Mouse (Mus musculus) neural tube, embryonic 15.5 days (tissue): ENCODE results near the gene Pde4b. TPM values are rescaled to one million over a fixed set of nuclear protein-coding genes. Genes with fewer than 3 reads are reported as not detected.

Experiments
- ATAC-seq: fragments of 200-750 bp; cut with Nextera tagmentation; 2 replicates; pipeline ENCODE4 v1.8.0; 2017; ENCODE audit warnings: mild to moderate bottlenecking, moderate TSS enrichment, moderate library complexity; ENCODE audit not compliant: low FRiP score
- H3K27ac ChIP-seq: fragments of 300-500 bp; sonication (generic); replicated peaks from 2 replicates; pipeline ENCODE4 v1.5.1; 2015; ENCODE audit warnings: mild to moderate bottlenecking, inconsistent platforms
- H3K27me3 ChIP-seq: fragments of 300-500 bp; sonication (generic); replicated peaks from 2 replicates; pipeline ENCODE4 v1.6.1; 2015; ENCODE audit warnings: inconsistent platforms
- H3K36me3 ChIP-seq: fragments of 300-500 bp; sonication (generic); 2 replicates; pipeline ENCODE4 v1.6.1; 2015; ENCODE audit warnings: inconsistent platforms
- H3K4me1 ChIP-seq: fragments of 300-500 bp; sonication (generic); 2 replicates; pipeline ENCODE4 v1.6.1; 2015; ENCODE audit warnings: inconsistent platforms
- H3K4me2 ChIP-seq: fragments of 300-500 bp; sonication (generic); 2 replicates; pipeline ENCODE4 v1.6.1; 2015; ENCODE audit warnings: inconsistent platforms, mild to moderate bottlenecking, moderate library complexity
- H3K4me3 ChIP-seq: fragments of 300-500 bp; sonication (generic); replicated peaks from 2 replicates; pipeline ENCODE4 v1.5.1; 2015; ENCODE audit warnings: mild to moderate bottlenecking, inconsistent platforms
- H3K9ac ChIP-seq: fragments of 300-500 bp; sonication (generic); replicated peaks from 2 replicates; pipeline ENCODE4 v1.6.1; 2015; ENCODE audit warnings: mild to moderate bottlenecking, inconsistent platforms
- H3K9me3 ChIP-seq: fragments of 300-500 bp; sonication (generic); replicated peaks from 2 replicates; pipeline ENCODE4 v1.6.1; 2016; ENCODE audit warnings: inconsistent platforms
- WGBS: fragments of 180-500 bp; shearing (Covaris S2); methylation state at CpG from one replicate; pipeline ENCODE4 v1.1.7; 2015; ENCODE audit warnings: mixed read lengths; 5-methylcytosine and 5-hydroxymethylcytosine counted together
- polyA plus RNA-seq: library from polyadenylated mRNA; unstranded; fragments of >200 nt; fragmentation: Nextera tagmentation; extraction: Ambion mirVana; gene quantifications from 2 replicates; pipeline ENCODE4 v1.2.1, GENCODE M21; 2015

Gene Pde4b
- polyA plus RNA-seq, 1 experiment from 2014 or later = 40.9 TPM

GRCm38 (mm10) chr4:102574666-102575254 is 487.4 kb downstream of the Pde4b start:
- 85% methylated on average over 10 of the region's 10 CpGs for WGBS
- no peak overlapping the region for H3K27ac ChIP-seq
- 0 out of 2 replicates have a peak, but pooled peaks cover 4% of the 10 kb centered on the region for H3K27me3 ChIP-seq
- peaks cover 12% of the 10 kb centered on the region for H3K4me1 ChIP-seq
- H3K36me3 ChIP-seq = no peaks in the 10 kb centered on the region
- H3K9ac ChIP-seq = no peak overlapping the region
- no peak for ATAC-seq
- H3K4me2 ChIP-seq = no peak overlapping the region
- H3K4me3 ChIP-seq = no peak overlapping the region
- no peaks in the 10 kb centered on the region for H3K9me3 ChIP-seq

- H3K4me3 ChIP-seq = no peak overlapping the region
- H3K27ac ChIP-seq = no peak overlapping the region
- 89% methylated on average over 6 of the region's 6 CpGs for WGBS
- H3K9me3 ChIP-seq = no peaks in the 10 kb centered on the region
- no peaks in the 10 kb centered on the region for H3K36me3 ChIP-seq
- H3K4me2 ChIP-seq = no peak overlapping the region
- H3K9ac ChIP-seq = no peak overlapping the region
- no peak for ATAC-seq
- H3K27me3 ChIP-seq = no peaks in the 10 kb centered on the region
- H3K4me1 ChIP-seq = no peaks in the 10 kb centered on the region
Measured at GRCm38 (mm10) chr4:102576109-102576508, 488.8 kb downstream of the Pde4b start.

GRCm38 (mm10) chr4:102577636-102578035 is 490.3 kb downstream of the Pde4b start:
- Histone ChIP-seq H3K4me1 (no peaks in the 10 kb centered on the region), H3K36me3 (no peaks in the 10 kb centered on the region), H3K9ac (no peak overlapping the region), H3K9me3 (no peaks in the 10 kb centered on the region), H3K4me2 (no peak overlapping the region), H3K4me3 (no peak overlapping the region), H3K27ac (no peak overlapping the region), H3K27me3 (no peaks in the 10 kb centered on the region)
- no peak for ATAC-seq
- WGBS = 85% methylated on average over 14 of the region's 14 CpGs

GRCm38 (mm10) chr4:102579051-102579450 is 491.7 kb downstream of the Pde4b start:
- WGBS = 90% methylated on average over 4 of the region's 4 CpGs
- no peak for ATAC-seq
- H3K4me1 ChIP-seq = no peaks in the 10 kb centered on the region
- H3K4me2 ChIP-seq = no peak overlapping the region
- no peak overlapping the region for H3K9ac ChIP-seq
- no peaks in the 10 kb centered on the region for H3K27me3 ChIP-seq
- H3K4me3 ChIP-seq = no peak overlapping the region
- H3K27ac ChIP-seq = no peak overlapping the region
- H3K9me3 ChIP-seq = no peaks in the 10 kb centered on the region
- no peaks in the 10 kb centered on the region for H3K36me3 ChIP-seq

GRCm38 (mm10) chr4:102579746-102580145 is 492.4 kb downstream of the Pde4b start:
- no peaks in the 10 kb centered on the region for H3K36me3 ChIP-seq
- H3K4me3 ChIP-seq = no peak overlapping the region
- H3K9ac ChIP-seq = no peak overlapping the region
- WGBS = 82% methylated on average over 2 of the region's 2 CpGs
- ATAC-seq = no peak
- H3K9me3 ChIP-seq = no peaks in the 10 kb centered on the region
- no peak overlapping the region for H3K27ac ChIP-seq
- no peak overlapping the region for H3K4me2 ChIP-seq
- H3K4me1 ChIP-seq = peaks cover 3% of the 10 kb centered on the region; the same call in 1 of the 2 replicates
- no peaks in the 10 kb centered on the region for H3K27me3 ChIP-seq

GRCm38 (mm10) chr4:102582165-102582749 is 494.9 kb downstream of the Pde4b start:
- Histone ChIP-seq H3K27ac (no peak overlapping the region), H3K9me3 (no peaks in the 10 kb centered on the region), H3K9ac (no peak overlapping the region), H3K4me2 (no peak overlapping the region), H3K4me3 (no peak overlapping the region), H3K36me3 (no peaks in the 10 kb centered on the region), H3K27me3 (no peaks in the 10 kb centered on the region), H3K4me1 (peaks cover 6% of the 10 kb centered on the region; the same call in 1 of the 2 replicates)
- 93% methylated on average over 8 of the region's 8 CpGs for WGBS
- ATAC-seq = no peak

- WGBS = 85% methylated on average over 6 of the region's 6 CpGs
- no peak for ATAC-seq
Measured at GRCm38 (mm10) chr4:102582963-102583362, 495.6 kb downstream of the Pde4b start.

GRCm38 (mm10) chr4:102583469-102583868 is 496.1 kb downstream of the Pde4b start:
- no peak overlapping the region for H3K27ac ChIP-seq
- H3K27me3 ChIP-seq = no peaks in the 10 kb centered on the region
- H3K4me3 ChIP-seq = no peak overlapping the region
- H3K36me3 ChIP-seq = no peaks in the 10 kb centered on the region
- no peak overlapping the region for H3K9ac ChIP-seq
- H3K4me1 ChIP-seq = peaks cover 9% of the 10 kb centered on the region
- no peak overlapping the region for H3K4me2 ChIP-seq
- H3K9me3 ChIP-seq = no peaks in the 10 kb centered on the region
- whole genome bisulfite sequencing = 66% methylated on average over 3 of the region's 3 CpGs
- ATAC-seq = no peak

More at GRCm38 (mm10) chr4:102582963-102583362, 495.6 kb downstream of the Pde4b start:
- no peaks in the 10 kb centered on the region for H3K27me3 ChIP-seq
- H3K9ac ChIP-seq = no peak overlapping the region
- no peaks in the 10 kb centered on the region for H3K36me3 ChIP-seq
- peaks cover 6% of the 10 kb centered on the region; the same call in 1 of the 2 replicates for H3K4me1 ChIP-seq
- no peak overlapping the region for H3K27ac ChIP-seq
- no peak overlapping the region for H3K4me3 ChIP-seq
- no peaks in the 10 kb centered on the region for H3K9me3 ChIP-seq
- no peak overlapping the region for H3K4me2 ChIP-seq

- 50% methylated on average over 6 of the region's 6 CpGs for WGBS
- Histone ChIP-seq H3K9ac (no peak overlapping the region), H3K27me3 (no peaks in the 10 kb centered on the region), H3K27ac (no peak overlapping the region), H3K4me2 (no peak overlapping the region), H3K4me1 (peaks cover 22% of the 10 kb centered on the region), H3K9me3 (no peaks in the 10 kb centered on the region), H3K4me3 (no peak overlapping the region), H3K36me3 (no peaks in the 10 kb centered on the region)
- ATAC-seq = no peak
Measured at GRCm38 (mm10) chr4:102584601-102585265, 497.4 kb downstream of the Pde4b start.

- Histone ChIP-seq H3K9ac (no peak overlapping the region), H3K27ac (no peak overlapping the region), H3K36me3 (no peaks in the 10 kb centered on the region), H3K4me3 (no peak overlapping the region), H3K4me2 (no peak overlapping the region), H3K27me3 (no peaks in the 10 kb centered on the region), H3K4me1 (peaks cover 27% of the 10 kb centered on the region), H3K9me3 (no peaks in the 10 kb centered on the region)
- ATAC-seq = no peak
- 43% methylated on average over 4 of the region's 4 CpGs for WGBS
Measured at GRCm38 (mm10) chr4:102585541-102585940, 498.2 kb downstream of the Pde4b start.

GRCm38 (mm10) chr4:102586787-102587186 is 499.4 kb downstream of the Pde4b start:
- WGBS = 92% methylated on average over 3 of the region's 3 CpGs
- Histone ChIP-seq H3K4me1 (peaks cover 39% of the 10 kb centered on the region), H3K27ac (no peak overlapping the region), H3K4me3 (no peak overlapping the region), H3K9ac (no peak overlapping the region), H3K4me2 (no peak overlapping the region), H3K36me3 (no peaks in the 10 kb centered on the region), H3K27me3 (no peaks in the 10 kb centered on the region), H3K9me3 (no peaks in the 10 kb centered on the region)
- no peak for ATAC-seq
